Mouse (Mus musculus): ENCODE measurements at regions not wholly inside any gene's neighbourhood (a gene's known extent, or its start where the extent isn't known, plus 50 kb on each side); places are given as distances from the start of the nearest gene placed in this dataset.
A peak's percentile ranks its signal among the peaks of the same experiment; 100 is the strongest.

DNA sequence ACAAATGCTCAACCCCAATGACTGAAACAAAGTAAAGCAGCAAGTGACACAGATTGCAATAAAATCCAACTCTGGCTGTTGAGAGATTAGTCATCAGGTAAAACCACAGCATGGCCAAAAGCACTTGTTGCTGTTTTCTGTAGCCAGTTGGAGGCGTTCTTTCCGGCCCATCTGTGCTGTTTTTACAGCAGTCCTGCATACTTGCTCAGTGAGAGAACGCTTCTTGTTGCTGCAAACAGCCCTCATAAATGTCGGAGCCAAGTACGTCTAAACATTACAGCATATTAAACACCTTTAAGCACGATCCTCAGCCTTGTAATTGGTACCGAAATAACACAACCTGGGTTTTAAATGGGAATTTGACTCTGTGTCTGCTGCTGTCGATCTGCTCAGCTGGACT is 65.6 kb upstream of the Hs3st3a1 start:
- peak; percentile 30 to 50 for DNase-seq (ENCODE audit: low spot score in 2 of 2)

DNA sequence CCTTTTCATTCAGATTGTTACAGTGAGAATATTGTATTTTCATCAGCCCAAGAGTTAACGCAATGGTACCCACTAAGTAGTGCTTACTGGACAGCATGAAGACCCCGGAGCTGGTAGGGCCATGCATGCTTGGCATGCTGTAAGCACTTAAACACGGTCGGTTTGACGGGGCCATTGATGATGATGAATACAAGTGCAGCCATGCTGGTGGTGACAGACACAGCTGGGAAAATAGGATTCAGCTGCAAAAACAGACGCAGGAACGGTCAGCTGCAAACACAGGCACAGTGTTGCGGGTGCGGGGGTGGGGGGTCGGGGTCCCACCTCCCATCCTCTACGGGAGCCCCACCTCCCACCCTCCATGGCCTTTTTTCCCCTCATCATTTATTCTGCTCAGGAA is 99.7 kb upstream of the Hs3st3a1 start:
- no peak for DNase-seq (ENCODE audit: low spot score in 2 of 2)

DNA sequence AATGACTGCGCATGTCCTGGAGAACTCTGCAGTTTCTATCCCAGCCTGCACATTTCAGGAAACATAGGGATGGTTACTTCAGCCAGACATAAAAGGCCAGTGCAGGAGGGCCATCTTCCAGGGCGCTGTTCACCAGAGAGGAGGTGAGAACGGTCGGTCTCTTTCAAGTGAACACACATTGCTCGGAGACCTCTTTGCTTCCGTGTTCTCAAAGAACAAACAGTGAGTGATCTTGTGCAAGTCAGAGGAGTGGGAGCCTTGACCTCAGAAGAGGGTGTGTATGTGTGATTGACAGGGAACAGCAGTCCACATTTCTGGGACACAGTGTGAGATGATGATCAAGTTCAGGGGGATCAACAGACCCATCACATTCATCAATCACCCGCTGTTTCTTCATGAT is 102.7 kb upstream of the Hs3st3a1 start:
- DNase-seq (ENCODE audit: low spot score in 2 of 2): no peak

DNA sequence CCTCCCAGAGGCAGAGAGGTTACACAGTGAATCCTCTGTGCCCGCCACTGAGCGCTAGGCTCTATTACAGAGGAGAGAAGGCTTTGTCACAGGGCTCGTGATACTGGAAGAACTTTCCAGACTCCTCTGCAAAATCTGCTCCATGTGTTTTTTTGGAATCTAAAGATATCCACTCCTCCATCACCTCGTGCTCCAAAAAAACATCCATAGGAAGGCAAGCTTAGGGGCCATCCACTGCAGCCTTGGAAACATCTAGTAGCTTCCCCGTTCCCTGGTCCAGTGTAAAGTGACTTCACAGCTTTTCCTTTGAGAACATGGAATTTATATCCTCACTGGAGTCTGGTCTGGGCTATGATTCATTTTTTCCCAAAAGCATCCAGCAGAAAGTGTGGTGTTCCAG is 103.3 kb upstream of the Hs3st3a1 start:
- peak; percentile 20 to 68 for DNase-seq (ENCODE audit: low spot score in 2 of 2)

DNA sequence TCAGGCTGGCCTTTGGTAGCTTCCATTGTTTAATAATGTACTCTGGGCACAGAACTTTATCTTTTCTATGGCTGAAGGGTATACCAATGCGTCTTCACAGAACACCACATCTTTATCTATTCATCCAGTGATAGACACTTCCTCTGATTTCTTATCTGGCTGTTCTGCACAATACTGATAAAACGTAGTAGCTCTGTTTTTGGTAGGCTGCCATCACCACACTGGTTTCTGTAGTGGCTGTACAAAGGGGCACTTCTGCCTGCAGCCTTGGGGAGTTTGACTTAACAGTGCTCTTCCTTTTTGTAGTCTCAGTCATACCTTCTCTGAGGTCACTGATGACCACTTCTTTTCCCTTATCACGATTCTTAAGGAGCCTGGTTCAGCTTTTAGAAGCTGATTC is 106.0 kb upstream of the Hs3st3a1 start:
- no peak for DNase-seq (ENCODE audit: low spot score in 2 of 2)

DNA sequence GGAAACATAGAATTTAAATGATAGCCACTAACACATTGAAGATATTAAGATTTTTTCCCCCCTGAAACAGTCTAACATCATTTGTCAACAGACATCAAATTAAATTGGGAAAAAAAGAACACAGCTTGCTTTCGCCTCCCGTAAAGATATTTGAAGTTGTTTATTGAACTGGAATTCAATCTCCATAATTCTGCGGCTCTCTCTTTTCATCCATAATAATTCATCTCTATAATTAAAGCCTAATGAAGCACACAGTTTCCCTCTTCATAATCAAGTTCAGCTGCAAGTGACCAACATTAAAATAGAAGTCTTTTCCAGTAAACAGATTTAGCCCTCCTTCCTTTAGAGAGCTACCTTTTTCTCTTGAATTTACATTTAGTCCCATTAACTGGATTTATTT is 107.4 kb upstream of the Hs3st3a1 start:
- no peak for DNase-seq (ENCODE audit: low spot score in 2 of 2)

DNA sequence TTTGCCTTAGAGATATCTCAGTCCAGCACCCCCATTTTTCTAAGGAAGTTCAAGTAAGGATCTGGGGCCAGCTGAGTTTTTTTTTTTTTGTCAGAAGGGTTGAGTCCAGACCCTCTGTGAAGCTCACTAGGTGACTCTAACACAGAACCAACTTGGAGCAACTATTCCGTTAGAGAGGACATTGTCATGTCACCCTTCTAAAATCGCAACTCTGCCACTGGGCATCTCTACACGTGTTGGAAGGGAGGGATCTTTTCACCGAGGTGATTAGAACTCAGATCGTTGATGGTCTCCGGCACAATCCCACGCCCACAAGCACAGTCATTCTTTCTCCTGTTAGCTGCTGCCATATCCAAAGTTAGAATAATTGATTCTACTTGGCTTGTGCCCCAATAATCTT is 108.5 kb upstream of the Hs3st3a1 start:
- DNase-seq (ENCODE audit: low spot score in 2 of 2): no peak

DNA sequence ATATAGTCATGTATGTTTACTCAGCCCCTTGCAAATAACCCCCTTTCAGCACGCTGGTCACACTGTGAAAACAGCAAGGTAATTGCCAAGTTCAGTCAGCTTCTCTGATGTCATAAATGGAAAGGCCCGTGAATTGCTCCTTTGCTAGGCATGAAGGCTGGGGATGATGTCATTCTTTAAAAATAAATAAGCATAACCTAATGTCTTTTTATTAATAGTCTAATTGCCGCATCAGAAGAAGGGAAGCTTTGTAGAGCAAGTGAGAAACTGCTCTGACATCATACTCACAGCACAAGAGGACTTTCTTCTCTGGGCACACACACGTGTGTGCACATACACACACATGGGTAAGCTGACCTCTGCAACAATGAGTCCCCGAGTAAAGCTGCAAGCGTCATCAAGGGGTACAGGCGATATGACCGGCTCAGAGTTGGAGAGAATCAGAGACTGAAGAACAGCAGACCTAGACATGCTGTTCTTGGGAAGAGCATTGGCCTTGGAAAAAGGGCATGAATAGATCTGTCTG is 113.2 kb upstream of the Hs3st3a1 start:
- no peak for DNase-seq (ENCODE audit: low spot score in 2 of 2)

DNA sequence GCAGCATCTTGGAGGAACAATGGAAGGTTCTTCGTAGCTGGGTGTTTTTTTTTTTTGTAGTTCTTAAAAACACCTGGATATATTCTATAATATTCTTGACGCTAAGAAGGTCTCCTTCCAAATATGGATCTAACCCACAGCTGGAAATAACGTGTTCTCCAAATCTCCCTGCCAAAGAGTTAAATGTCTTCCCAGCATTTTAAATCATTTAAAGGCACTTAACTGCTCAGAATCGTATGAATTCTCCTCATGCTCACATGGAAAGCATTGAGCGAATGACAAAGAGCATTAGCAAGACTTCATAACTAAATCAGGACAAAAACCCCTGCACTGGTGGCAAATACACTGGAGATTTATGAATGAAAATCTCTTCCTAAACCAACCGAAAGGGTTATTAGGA is 117.7 kb upstream of the Hs3st3a1 start:
- DNase-seq (ENCODE audit: low spot score in 2 of 2): no peak

DNA sequence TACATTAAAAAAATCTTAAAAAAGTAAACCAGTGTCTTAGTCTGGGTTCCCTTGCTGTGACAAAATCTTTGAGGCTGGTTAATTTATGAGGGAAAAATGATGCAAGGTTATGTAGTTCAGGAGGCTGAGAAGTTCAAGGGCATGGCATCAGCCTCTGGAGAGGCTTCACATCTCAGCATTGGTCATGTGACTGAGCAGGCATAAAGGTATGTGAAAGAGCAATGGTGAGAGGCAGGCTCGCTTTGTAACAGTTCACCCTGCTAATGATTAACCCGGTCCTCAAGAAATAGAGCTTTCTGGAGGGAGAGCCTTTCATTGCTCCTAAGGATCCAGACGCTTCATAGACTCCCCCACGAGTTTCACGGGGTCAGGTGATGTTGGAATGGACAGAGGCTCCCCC is 120.1 kb upstream of the Hs3st3a1 start:
- DNase-seq (ENCODE audit: low spot score in 2 of 2): no peak

DNA sequence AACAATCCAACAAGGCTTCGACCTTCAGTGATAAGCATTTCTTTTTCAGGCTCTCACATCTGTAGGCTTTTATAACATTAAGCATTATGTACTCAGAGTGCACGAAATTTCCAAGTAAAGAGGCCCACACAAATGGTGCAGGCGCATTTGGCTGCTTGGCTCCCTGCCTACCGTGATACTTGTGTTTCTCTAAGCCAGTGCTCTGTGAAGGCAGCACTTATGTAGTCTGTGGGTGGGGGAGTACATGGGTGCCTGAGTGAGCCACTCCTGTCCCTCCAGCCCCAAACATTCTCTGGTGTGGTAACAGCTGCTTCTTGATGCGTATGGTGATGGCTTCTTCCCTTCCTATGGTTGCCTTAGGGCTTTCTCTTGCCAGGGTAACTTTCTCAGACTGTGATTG is 121.9 kb upstream of the Hs3st3a1 start:
- peak in 1 of 2 experiments; percentile 2 for DNase-seq (ENCODE audit: low spot score in 2 of 2)

DNA sequence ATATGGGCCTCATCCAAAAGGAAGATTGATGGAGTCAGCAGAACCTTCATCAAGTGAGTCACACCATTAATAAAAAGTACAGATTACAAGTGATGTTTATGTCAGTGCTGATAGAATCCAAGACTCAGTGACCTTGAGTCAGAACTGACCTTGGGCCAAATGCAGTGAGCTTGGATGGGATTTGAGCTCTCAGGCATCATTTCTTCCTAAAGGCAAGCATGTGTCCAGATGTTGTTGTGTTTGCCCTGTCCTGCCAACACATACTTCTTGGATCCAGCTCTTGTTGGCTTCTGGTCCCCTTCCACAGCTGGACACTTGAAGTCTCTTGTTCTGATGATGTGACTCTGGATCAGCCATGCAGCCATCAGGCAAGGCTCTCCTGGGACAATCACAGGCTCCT is 125.3 kb upstream of the Hs3st3a1 start:
- no peak for DNase-seq (ENCODE audit: low spot score in 2 of 2)

DNA sequence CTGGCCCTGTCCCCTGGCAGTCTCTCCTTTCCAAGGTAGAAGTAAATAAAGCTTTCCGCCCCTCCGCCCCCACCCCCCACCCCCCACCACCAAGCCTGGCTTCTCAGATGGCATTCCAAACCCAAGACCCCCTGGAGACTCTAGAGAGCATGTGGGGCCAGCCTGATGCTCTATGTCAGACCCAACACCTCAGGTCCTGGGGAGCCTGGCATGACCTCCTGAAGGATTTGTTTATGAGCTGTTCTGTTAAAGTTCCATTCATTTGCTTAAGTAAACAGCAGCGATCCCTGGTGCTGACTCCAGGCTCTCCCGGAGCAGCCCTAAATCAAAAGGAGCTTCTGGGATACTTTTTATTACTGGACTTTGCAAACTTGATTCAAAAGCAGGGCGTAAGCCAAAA is 137.3 kb upstream of the Hs3st3a1 start:
- DNase-seq (ENCODE audit: low spot score in 2 of 2): no peak

DNA sequence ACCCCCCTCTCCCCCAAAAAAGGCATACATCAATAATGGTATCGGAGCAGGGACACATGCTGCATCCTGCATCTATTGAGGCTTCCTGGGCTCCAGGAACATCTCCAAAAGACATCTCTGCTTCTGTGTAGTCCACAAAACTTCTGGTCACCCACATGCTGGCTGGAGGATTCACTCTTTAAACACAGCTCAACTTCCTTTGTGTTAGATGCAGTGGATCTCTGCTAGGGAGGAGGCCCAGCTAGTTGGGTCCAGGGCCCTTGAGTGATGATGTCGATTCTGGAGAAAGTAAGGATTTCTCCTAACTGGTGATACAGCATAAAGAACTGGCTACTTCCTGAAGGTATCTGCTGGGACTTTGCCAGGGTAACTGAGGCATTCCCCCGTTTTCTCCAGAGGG is 146.9 kb upstream of the Hs3st3a1 start:
- no peak for DNase-seq (ENCODE audit: low spot score in 2 of 2)

DNA sequence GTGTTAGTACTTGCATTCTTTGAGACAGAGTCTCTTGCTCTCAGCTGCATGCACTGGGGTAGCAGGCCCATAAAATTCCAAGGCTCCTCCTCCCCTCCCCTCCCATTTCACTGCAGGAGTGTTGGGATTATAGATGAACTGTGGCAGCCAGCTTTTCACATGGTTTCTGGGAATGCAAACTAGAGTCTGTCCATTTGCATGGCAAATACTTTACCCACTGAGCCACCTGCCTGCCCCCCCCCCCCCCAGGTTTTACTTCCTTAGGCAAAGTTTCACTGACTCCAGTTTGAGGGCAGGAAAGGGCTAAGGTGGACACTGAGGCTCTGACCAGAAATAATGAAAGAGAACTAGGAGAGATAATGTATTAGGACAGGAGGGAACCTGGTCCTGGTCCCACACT is 147.6 kb upstream of the Hs3st3a1 start:
- no peak for DNase-seq (ENCODE audit: low spot score in 2 of 2)

DNA sequence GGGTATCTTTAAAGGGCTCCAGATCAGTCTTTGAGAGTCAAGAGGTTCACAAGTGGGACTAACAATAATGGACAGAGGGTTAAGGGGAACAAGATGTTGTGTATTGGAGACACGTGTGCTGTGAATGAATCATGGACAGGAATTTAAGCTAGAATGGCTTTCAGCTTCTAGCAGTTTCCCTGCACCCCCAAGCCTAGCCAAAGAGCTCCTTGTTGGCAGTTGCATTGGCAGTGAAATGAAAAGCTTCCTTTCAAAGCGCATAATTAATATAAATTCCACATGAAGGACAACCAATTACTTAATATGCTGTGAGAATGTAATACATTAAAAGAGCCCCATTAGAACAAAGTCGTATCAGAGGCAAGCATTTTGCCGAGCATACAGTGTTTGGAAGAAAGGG is 153.4 kb upstream of the Hs3st3a1 start:
- no peak for DNase-seq (ENCODE audit: low spot score in 2 of 2)

DNA sequence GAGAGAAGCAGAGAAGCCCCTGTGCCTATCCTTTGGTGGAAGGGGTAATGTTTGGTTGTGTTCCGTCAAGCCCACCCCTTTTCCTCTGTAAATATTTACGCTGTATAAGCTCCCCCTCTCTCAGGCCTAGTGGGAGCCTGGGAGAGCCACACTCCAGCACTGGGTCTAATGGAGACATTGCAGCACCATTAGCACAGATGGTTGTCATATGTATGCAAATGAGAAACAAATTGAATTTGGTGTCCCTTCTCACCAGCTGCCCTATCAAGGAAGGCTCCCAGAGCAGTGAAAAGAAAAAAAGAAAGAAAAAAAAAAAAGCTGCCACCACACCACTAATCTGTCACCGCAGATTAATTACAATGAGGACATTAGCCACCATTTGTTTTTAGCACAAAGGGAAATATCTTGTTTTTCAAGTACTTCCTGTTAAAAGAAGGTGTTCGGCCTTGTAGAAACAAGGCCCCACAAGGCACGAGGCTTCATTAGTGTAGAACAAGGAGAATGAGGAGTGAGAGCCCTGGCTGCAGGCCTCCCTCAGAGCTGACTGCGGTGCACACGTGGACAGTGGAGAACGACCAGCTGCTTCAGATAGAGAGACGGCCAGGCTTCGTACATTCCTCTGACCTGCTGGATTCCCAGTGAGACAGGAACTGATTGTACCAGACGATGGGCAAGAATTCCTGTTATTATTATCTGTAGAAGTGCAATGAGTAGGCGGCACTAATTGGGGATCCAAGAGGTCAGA is 156.7 kb upstream of the Hs3st3a1 start:
- DNase-seq (ENCODE audit: low spot score in 2 of 2): no peak

DNA sequence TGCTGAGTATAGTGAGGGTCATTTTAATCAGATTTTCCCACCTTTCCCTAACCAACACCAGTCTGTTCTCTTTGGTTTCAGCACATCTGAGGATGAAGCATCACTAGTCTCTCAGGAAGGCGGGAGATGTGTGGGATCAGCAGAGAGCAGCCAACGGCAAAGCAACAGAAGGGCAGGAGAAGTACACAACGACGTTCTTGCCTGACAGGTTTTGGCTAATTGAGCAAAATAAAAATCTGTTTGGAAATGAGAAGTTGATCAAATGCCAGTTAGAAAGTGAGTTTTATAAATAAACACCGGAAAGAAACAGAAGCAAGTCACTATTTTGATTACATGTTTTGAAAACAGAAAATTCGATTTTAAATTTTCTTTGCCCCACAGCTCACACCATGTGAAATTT is 161.4 kb upstream of the Hs3st3a1 start:
- no peak for DNase-seq (ENCODE audit: low spot score in 2 of 2)

DNA sequence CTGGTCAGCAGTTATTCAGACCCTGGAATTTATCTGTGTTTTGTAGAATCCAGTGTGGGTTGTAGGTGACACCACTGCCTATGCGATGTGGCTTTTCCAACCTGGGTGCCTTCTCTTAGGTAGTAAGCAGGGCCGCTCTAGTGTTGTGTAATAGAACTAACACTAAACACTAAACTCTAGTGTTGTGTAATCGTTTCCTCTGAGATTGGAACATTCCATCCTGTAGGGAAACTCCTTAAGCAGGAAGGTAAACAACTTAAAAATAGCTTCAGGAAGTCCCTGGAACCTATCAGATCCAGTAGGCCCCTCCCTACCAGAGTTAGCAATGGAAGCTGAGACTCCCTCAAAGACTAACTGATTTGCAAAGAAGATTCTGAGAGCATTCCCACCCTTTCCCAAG is 161.9 kb upstream of the Hs3st3a1 start:
- no peak for DNase-seq (ENCODE audit: low spot score in 2 of 2)

DNA sequence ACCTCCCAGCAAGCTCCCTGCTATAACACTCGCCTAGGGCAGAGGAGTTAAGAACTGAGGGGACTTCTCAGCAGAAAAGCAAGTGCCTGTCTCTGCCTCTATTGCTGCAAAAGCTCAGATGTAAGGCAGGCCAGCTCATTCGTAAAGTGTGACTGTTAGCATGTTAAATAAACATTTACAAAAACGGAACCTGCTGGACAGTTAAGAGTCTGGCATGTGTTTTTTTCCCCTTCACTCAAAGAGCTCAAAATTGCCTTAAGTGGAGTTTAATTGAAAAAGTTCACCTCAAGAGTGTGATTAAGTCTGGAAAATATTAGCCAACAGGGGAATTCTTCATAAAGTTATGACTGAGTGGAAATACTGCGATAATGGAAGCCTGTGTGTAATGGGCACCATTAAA is 167.0 kb upstream of the Hs3st3a1 start:
- DNase-seq (ENCODE audit: low spot score in 2 of 2): no peak

DNA sequence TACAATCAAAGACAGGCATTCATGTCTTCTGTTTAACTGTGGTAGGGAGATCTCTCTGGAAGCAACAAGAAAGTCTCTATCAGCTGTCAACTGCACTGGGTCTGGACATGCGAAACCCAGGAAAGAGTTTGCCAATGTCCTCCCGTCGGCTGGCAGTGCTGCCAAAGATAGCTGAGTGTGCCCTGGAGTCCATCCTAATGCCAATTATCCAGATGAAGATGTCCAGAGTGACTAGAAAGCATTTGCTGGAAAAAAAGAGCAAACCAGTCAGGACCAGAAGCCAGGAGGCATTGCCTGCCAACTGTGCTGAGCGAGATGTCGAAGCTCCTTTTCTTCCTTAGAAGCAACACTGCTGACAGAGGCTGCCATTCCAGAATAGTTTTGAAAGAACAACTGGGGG is 167.6 kb upstream of the Hs3st3a1 start:
- DNase-seq (ENCODE audit: low spot score in 2 of 2): no peak

DNA sequence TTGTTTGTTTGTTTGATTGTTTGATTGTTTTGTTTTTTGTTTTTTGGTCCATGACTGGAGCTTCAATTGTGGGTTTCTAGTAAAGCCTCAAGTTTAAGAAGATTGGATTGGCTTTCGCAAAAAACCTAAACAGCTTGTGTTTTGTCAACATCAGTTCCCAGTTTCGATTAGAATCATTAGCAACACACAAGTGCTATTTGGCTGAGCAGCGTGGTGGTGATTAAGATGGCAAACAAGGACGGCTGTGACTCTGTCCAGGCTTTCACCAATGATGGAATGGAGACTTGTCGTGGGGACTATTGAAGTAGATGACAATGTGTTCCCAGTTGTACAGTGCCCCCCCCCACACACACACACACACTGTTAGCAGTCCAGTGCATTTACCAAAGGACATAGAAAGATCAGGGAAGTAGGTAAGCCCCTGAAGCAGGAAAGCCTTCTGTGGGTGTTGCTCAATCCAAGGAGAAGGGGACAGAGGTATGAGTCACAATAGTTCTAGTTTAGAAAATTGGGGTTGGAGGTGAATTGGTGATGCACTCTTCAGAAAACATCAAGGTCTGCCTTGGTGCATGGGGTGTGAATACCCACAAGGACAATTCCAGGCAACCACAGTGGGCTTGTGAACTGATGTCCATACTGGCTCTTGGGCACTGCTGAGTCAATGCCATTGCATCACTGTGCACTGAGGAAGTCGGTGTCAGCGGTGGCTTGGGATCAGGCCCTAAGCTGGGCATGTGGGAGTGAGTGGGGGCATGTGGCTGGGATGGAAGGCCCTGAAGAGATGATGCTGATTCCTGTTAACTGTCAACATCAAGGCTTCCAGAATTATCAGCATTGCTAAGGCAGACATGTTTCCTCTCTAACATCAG is 174.5 kb upstream of the Cox10 start:
- no peak for DNase-seq (ENCODE audit: low spot score in 2 of 2)

DNA sequence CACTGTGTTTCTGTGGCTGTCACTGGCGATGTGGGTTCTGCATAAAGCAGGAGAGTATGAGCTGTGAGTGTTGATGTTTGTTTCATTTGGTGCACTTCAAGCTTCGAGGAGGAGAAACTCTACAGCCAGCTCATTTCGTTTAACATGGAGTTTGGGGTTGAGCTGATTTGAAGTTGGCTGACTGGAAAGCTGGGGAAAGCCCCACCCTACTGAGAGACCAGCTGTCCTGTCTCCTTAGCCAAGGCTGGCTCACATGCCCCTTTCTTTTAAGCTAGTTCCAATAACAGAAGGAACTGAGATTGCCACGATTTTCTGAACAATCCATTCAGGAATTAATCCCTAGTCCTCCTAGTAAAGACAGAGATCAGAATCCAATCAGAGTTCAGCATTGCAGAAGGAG is 157.6 kb upstream of the Cox10 start:
- DNase-seq (ENCODE audit: low spot score in 2 of 2): no peak

All from right cerebral cortex, postnatal 36 days (tissue).